Mouse (Mus musculus): ENCODE measurements at regions not wholly inside any gene's neighbourhood (a gene's known extent, or its start where the extent isn't known, plus 50 kb on each side); places are given as distances from the start of the nearest gene placed in this dataset.

- no peak for TF ChIP-seq GATA1 (IDR thresholded peaks at IDR 0.05; ENCODE audit: low read length)
- TF ChIP-seq TAL1 (IDR thresholded peaks at IDR 0.05; ENCODE audit: low read length): no peak
Measured at GRCm38 (mm10) chr6:84324185-84324584, 269.5 kb downstream of the Cyp26b1 start.

All from erythroblast, embryonic 14.5 days (primary cell).